In genomic region chrX:99141900-99142299, GRCm38 (mm10) we compare ENCODE assay signal across 10 mouse cellular contexts. TPM values are rescaled to one million over a fixed set of nuclear protein-coding genes. Genes with fewer than 3 reads are reported as not detected.
DNase-seq lines count a peak whose midpoint lies in the region; ATAC-seq lines count a peak whose summit lies in the region.
"Had no signal": no experiment of that assay in that cellular context is flagged by ENCODE, and none has a peak within 500 bp of the region (broad histone marks: within the 10 kb centered on the region; RNA-seq: fewer than 3 reads in every experiment).

No protein-coding gene starts in this region.

- peaks cover 44% of the 10 kb centered on the region for H3K4me1 ChIP-seq in kidney, embryonic 15.5 days
- H3K4me1 ChIP-seq in embryonic facial prominence, embryonic 13.5 days, result peaks cover 48% of the 10 kb centered on the region
- H3K4me1 ChIP-seq in hindbrain, embryonic 12.5 days, result peaks cover 53% of the 10 kb centered on the region
- H3K4me1 ChIP-seq in midbrain, embryonic 16.5 days (ENCODE audit: control insufficient read depth, insufficient read depth, low read length), result peaks cover 21% of the 10 kb centered on the region

- H3K27ac ChIP-seq in kidney, embryonic 15.5 days, result no peak overlapping the region
- peak overlapping the region; percentile 44; the same call in 1 of the 2 replicates for H3K27ac ChIP-seq in embryonic facial prominence, embryonic 13.5 days
- peak overlapping the region; percentile 66; the same call in 1 of the 2 replicates for H3K27ac ChIP-seq in hindbrain, embryonic 12.5 days
- H3K27ac ChIP-seq in midbrain, embryonic 16.5 days (ENCODE audit: low read length), result no peak overlapping the region
- H3K27ac ChIP-seq: macrophage had no signal

- H3K36me3 ChIP-seq in kidney, embryonic 15.5 days, result peaks cover 16% of the 10 kb centered on the region
- H3K36me3 ChIP-seq in embryonic facial prominence, embryonic 13.5 days, result peaks cover 18% of the 10 kb centered on the region
- peaks cover 10% of the 10 kb centered on the region for H3K36me3 ChIP-seq in hindbrain, embryonic 12.5 days
- 0 out of 2 replicates have a peak, but pooled peaks cover 4% of the 10 kb centered on the region for H3K36me3 ChIP-seq in midbrain, embryonic 16.5 days (ENCODE audit: control insufficient read depth, insufficient read depth, low read length)

- no peak for ATAC-seq in kidney, embryonic 15.5 days (replicated peaks; ENCODE audit: low FRiP score)
- ATAC-seq in embryonic facial prominence, embryonic 13.5 days (ENCODE audit: insufficient number of reproducible peaks, insufficient read depth, low FRiP score, low TSS enrichment, low read depth), result no peak
- no peak for ATAC-seq in hindbrain, embryonic 12.5 days (ENCODE audit: low FRiP score)
- no peak for ATAC-seq in midbrain, embryonic 16.5 days
- ATAC-seq in monocyte, adult 5-6 weeks (replicated peaks; ENCODE audit: insufficient number of reproducible peaks, low FRiP score, low TSS enrichment, poor library complexity, severe bottlenecking), result no peak

- H3K4me2 ChIP-seq in kidney, embryonic 15.5 days, result peak overlapping the region; percentile 64
- peak overlapping the region; percentile 71 for H3K4me2 ChIP-seq in embryonic facial prominence, embryonic 13.5 days
- peak overlapping the region; percentile 70 for H3K4me2 ChIP-seq in hindbrain, embryonic 12.5 days (replicated peaks)
- H3K4me2 ChIP-seq in midbrain, embryonic 16.5 days (ENCODE audit: low read length), result peak overlapping the region; percentile 63

- no peaks in the 10 kb centered on the region for H3K9me3 ChIP-seq in kidney, embryonic 15.5 days (replicated peaks)
- no peaks in the 10 kb centered on the region for H3K9me3 ChIP-seq in embryonic facial prominence, embryonic 13.5 days
- H3K9me3 ChIP-seq in hindbrain, embryonic 12.5 days (replicated peaks), result no peaks in the 10 kb centered on the region
- H3K9me3 ChIP-seq in midbrain, embryonic 16.5 days (replicated peaks; ENCODE audit: control insufficient read depth, low read length, poor library complexity, severe bottlenecking), result no peaks in the 10 kb centered on the region

- H3K9ac ChIP-seq in kidney, embryonic 15.5 days, result no peak overlapping the region
- H3K9ac ChIP-seq in embryonic facial prominence, embryonic 13.5 days, result no peak overlapping the region
- no peak overlapping the region for H3K9ac ChIP-seq in hindbrain, embryonic 12.5 days
- no peak overlapping the region for H3K9ac ChIP-seq in midbrain, embryonic 16.5 days (ENCODE audit: low read depth, low read length)

- intact Hi-C loops in left cerebral cortex, postnatal 36 days (cut with DNase I), result loop anchor here (5.0 kb wide), 1 partner anchor 55 kb away; no protein-coding TSS in a partner anchor

- no peak for DNase-seq in kidney, postnatal 4 days
- DNase-seq in left cerebral cortex, postnatal 36 days (ENCODE audit: low spot score in 2 of 2), result no peak
- DNase-seq in layer of hippocampus, adult 9-11 months, result no peak
- DNase-seq: cerebellum, adult 11 months had no signal

- peaks cover 7% of the 10 kb centered on the region for H3K27me3 ChIP-seq in kidney, embryonic 15.5 days
- H3K27me3 ChIP-seq in embryonic facial prominence, embryonic 13.5 days, result peaks cover 17% of the 10 kb centered on the region
- H3K27me3 ChIP-seq in hindbrain, embryonic 12.5 days, result peaks cover 25% of the 10 kb centered on the region
- H3K27me3 ChIP-seq in midbrain, embryonic 16.5 days (ENCODE audit: control insufficient read depth, insufficient read depth, low read depth, low read length), result no peaks in the 10 kb centered on the region

- peak overlapping the region; percentile 72; the same call in 1 of the 2 replicates for H3K4me3 ChIP-seq in kidney, embryonic 15.5 days (replicated peaks)
- peak overlapping the region; percentile 65 for H3K4me3 ChIP-seq in embryonic facial prominence, embryonic 13.5 days
- H3K4me3 ChIP-seq in hindbrain, embryonic 12.5 days, result 0 out of 2 replicates have a peak overlapping the region, but pooled peaks have one; percentile 68
- no peak overlapping the region for H3K4me3 ChIP-seq in midbrain, embryonic 16.5 days (ENCODE audit: low read depth, low read length)

RNA-seq across cellular contexts. Expression of gene Efnb1, which starts 6.0 kb away (rescaled TPM):
- 62.1 and 69.5 TPM in 2 replicates for polyA plus RNA-seq in kidney, embryonic 15.5 days (2015; fragmentation: Nextera tagmentation; extraction: Ambion mirVana)
- polyA plus RNA-seq in embryonic facial prominence, embryonic 13.5 days (2015; fragmentation: Nextera tagmentation; extraction: Ambion mirVana), result 56.9 and 60.6 TPM in 2 replicates
- polyA plus RNA-seq in hindbrain, embryonic 12.5 days (2016; fragmentation: Nextera tagmentation; extraction: Ambion mirVana), result 72.2 and 78.8 TPM in 2 replicates
- 15.6 and 19.6 TPM in 2 replicates for polyA plus RNA-seq in midbrain, embryonic 16.5 days (2015; fragmentation: Nextera tagmentation; extraction: Ambion mirVana)
- total RNA-seq in monocyte, adult 5-6 weeks (2017), result 2.5 to 7.7 TPM (median 3.4 TPM) in 3 replicates
- total RNA-seq in left cerebral cortex, postnatal 36 days (2021), result 10 to 100 TPM; 13.9 to 17.1 TPM

Comparison
In these comparisons a context has a peak if more than half of its experiments do, and no peak if none do; other contexts are left out.
1. H3K27ac ChIP-seq: peak in embryonic facial prominence, embryonic 13.5 days (single experiment) and hindbrain, embryonic 12.5 days (single experiment); none in kidney, embryonic 15.5 days (single experiment) and midbrain, embryonic 16.5 days (single experiment).
2. Peak in every context shown above with its lines, with median percentiles within 50 percentile points of each other: H3K4me2 ChIP-seq.